Mouse (Mus musculus): ENCODE results near the gene Dleu7. TPM values are rescaled to one million over a fixed set of nuclear protein-coding genes. Genes with fewer than 3 reads are reported as not detected.

Gene Dleu7
- polyA plus RNA-seq, 3 experiments from 2014 or later = not detected

- no peak for ATAC-seq
These were observed 19.2 kb downstream of the Dleu7 start for GRCm38 (mm10) chr14:62273604-62274003.

GRCm38 (mm10) chr14:62270698-62271396 is 22.0 kb downstream of the Dleu7 start:
- ATAC-seq = no peak

GRCm38 (mm10) chr14:62258978-62259536 is 33.8 kb downstream of the Dleu7 start:
- no peak for ATAC-seq

- ATAC-seq = no peak
These were observed 34.7 kb downstream of the Dleu7 start for GRCm38 (mm10) chr14:62258125-62258524.

- no peak for ATAC-seq
These were observed 36.8 kb downstream of the Dleu7 start for GRCm38 (mm10) chr14:62256066-62256465.

GRCm38 (mm10) chr14:62254371-62254770 is 38.5 kb downstream of the Dleu7 start:
- no peak for ATAC-seq

- ATAC-seq = peak; percentile 65
These were observed 40.8 kb downstream of the Dleu7 start for GRCm38 (mm10) chr14:62251999-62252398.

- no peak for ATAC-seq
These were observed 42.8 kb downstream of the Dleu7 start for GRCm38 (mm10) chr14:62250046-62250445.

- no peak for ATAC-seq
These were observed 43.6 kb downstream of the Dleu7 start for GRCm38 (mm10) chr14:62249251-62249650.

- no peak for ATAC-seq
These were observed 44.1 kb downstream of the Dleu7 start for GRCm38 (mm10) chr14:62248796-62249195.

- ATAC-seq = no peak
These were observed 44.5 kb downstream of the Dleu7 start for GRCm38 (mm10) chr14:62248345-62248744.

GRCm38 (mm10) chr14:62245557-62245956 is 47.3 kb downstream of the Dleu7 start:
- ATAC-seq = no peak

GRCm38 (mm10) chr14:62243530-62243929 is 49.3 kb downstream of the Dleu7 start:
- no peak for ATAC-seq

GRCm38 (mm10) chr14:62235969-62236368 is 56.9 kb downstream of the Dleu7 start:
- ATAC-seq = no peak

- ATAC-seq = no peak
These were observed 57.6 kb downstream of the Dleu7 start for GRCm38 (mm10) chr14:62235214-62235613.

GRCm38 (mm10) chr14:62230968-62231367 is 61.9 kb downstream of the Dleu7 start:
- ATAC-seq = no peak

GRCm38 (mm10) chr14:62227101-62227500 is 65.7 kb downstream of the Dleu7 start:
- ATAC-seq = no peak

- no peak for ATAC-seq
These were observed 66.2 kb downstream of the Dleu7 start for GRCm38 (mm10) chr14:62226576-62227047.

Other genes starting within 250 kb of the Dleu7 start
- 10 to 100 TPM; 29.5 to 69.7 (median 35.2) TPM for gene Rnaseh2b, start 458 bp downstream of the Dleu7 start, polyA plus RNA-seq (2017; shearing (Covaris generic))
- gene Gucy1b2, start 163.2 kb upstream of the Dleu7 start, polyA plus RNA-seq (2017; shearing (Covaris generic)) = not detected

Data from inflammation-experienced regulatory T-cells, adult 6 months (primary cell).